Mouse (Mus musculus) spleen, postnatal 10 days (tissue): ENCODE measurements around the gene Snx9.

Source experiments
- DNase-seq, 2 experiments: peaks; one replicate each; pipeline ENCODE4 v3.0.0; 2021 to 2022; ENCODE audit warnings: low spot score in 2 of 2

Snx9 gene

GRCm38 (mm10) chr17:5926710-5927109 is 85.6 kb downstream of the Snx9 start:
- no peak for DNase-seq

DNA sequence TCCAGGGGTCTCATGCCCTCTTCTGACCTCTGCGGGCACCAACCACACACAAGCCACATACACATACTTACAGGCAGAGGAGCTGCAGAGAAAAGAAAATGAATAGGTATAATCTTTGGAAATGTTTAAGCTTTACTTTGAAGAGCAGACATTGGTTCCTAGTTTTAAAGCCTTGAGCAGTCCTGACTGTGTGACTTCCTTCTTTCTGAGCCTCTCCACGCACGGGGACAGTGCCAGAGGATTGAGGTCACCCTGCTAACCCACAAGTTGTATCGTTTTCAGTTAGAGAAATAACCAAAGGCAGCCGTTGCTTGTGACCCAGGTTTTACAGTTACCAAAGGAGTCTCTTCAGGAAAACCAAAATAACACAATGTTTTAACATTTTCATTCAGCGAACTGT is 87.9 kb downstream of the Snx9 start:
- DNase-seq = no peak

- DNase-seq = peak in 1 of 2 experiments; percentile 36
These were observed 91.0 kb downstream of the Snx9 start for GRCm38 (mm10) chr17:5932161-5932560.

- DNase-seq = peak; percentile 60 to 88
These were observed 93.6 kb downstream of the Snx9 start for GRCm38 (mm10) chr17:5934554-5935324.

GRCm38 (mm10) chr17:5935680-5936079 is 94.6 kb downstream of the Snx9 start:
- no peak for DNase-seq

GRCm38 (mm10) chr17:5936276-5936675 is 95.1 kb downstream of the Snx9 start:
- no peak for DNase-seq

GRCm38 (mm10) chr17:5937441-5937840 is 96.3 kb downstream of the Snx9 start:
- no peak for DNase-seq

DNA sequence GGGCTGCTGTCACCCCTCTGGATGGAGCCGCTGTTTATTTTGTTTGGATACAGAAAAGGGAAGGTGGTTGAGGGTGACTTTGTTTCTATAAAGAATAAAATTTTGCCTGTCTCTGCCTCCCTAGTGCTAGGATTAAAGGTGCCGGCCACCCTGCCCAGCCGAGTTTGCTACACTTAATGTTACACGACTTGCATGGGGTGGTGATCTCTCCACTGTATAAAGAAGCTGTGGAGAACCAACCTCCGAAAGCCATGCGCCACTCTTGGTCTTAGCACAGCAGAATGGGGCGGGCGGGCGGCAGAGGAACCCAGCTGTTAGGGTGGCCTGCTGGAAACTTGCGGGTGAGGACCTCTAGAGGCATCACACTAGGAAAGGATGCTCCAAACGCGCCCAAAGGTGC is 98.7 kb downstream of the Snx9 start:
- DNase-seq = no peak

DNA sequence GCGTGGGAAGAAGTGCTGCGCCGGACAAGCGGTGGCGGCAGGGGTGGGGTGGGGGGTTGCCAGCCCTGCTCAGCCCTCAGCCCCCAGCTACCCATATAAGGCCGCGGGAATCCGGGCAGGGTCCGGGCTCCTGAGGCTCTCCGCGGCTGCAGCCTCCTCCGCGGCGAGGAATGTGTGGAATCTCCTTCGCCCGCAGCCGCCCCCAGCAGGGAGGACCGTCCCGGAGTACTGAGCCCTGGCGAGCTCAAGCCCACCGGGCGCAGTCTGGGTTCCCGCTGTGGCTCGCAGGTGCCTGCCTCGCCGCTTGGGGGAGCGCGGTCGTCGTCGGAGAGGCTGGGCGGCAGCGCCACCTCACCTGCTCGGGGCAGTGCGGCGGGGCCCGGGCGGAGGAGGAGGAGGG is 99.7 kb downstream of the Snx9 start:
- DNase-seq = peak; percentile 48 to 83

DNA sequence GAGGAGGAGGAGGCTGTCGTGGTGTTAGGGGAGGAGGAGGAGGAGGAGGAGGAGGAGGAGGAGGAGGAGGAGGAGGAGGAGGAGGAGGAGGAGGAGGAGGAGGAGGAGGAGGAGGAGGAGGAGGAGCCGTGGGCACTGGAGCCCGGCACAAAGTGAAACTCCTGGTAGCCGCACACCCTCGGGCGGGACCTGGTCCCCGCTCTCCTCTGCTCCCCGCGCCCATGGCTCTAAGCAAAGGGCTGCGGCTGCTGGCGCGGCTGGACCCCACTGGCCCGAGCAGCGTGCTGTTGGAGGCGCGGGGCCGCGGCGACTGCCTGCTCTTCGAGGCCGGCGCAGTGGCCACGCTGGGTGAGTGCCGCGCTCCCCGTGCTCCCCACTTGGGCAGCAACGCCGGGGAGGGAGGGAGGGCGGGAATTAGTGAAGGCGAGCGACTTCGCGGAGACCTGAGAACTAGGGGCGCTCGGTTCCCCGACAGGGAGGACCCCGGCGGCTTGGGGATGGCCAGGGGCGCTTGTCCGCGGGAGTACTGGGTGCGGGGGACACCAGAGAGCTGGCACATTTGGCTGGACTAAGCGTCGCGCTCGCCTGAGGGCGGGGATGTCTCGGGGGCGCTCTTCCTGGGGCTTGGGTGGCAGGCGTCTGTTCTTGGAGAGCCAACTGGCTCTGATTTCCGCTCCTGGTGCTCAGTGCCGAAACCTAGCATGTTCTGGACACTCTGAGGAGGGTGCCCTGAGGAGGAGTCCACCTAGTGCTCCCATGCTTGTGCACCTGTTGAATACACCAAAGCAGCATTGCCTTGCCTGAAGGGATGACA is 100.3 kb downstream of the Snx9 start, which contains the start of gene Synj2:
Gene Synj2 (plus strand): TSS at position 51 of the 814 bp plus-strand sequence.
- DNase-seq = peak; percentile 17 to 43

- DNase-seq = no peak
These were observed 101.0 kb downstream of the Snx9 start for GRCm38 (mm10) chr17:5942156-5942555.

- no peak for DNase-seq
These were observed 101.9 kb downstream of the Snx9 start for GRCm38 (mm10) chr17:5943053-5943452.

GRCm38 (mm10) chr17:5947039-5947438 is 105.9 kb downstream of the Snx9 start:
- DNase-seq = no peak

- DNase-seq = no peak
These were observed 111.3 kb downstream of the Snx9 start for GRCm38 (mm10) chr17:5952455-5952854.

DNA sequence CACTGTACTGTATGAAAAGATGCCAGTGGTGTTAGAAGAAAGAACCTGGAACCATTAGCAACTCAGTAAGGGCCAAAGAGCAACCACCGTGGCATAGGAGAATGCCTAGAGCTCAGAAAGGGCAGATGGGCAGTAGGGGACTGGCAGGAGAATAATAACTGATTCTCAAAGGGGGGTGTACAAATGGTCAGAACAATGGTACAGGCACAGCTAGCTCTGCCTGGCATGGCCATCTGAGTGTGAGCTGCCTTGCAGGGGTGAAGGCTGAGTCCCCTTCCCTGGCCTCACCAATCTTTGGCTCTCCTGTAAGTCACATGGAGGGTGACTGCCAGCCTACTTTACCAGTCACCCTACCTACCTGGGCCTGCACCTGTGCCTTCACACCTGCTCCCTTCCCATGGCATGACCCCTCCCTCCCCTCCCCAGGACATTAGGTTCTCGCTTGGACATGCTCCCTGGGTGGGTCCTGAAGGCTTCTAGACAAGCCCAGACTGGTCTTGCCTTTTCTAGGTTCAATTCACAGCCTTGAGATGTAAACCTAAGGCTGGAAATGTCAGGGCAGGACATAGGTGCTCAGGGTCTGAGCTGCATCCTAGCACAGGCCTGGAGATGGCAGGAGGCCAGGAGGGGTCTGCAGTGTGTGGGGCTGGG is 115.3 kb downstream of the Snx9 start:
- DNase-seq = no peak

- no peak for DNase-seq
These were observed 116.0 kb downstream of the Snx9 start for GRCm38 (mm10) chr17:5957097-5957496.

DNA sequence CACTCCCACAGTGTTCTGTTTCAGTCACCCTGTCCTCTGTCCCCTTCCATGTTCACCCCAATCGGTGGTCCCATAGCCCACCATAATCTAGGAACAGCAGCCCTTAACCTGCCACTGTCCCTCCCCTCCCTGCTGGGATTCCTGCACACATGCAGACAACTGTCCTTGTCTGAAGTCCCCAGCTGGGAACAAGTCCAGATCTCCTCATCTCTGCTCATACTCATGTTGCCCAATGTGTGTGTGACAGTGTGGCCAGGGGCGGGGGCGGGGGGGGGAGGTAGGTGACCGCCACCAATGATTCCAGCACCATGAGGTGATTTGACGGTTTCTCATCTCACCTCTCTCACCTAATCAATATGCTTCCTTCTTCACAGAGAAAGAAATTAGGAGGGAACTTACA is 117.1 kb downstream of the Snx9 start:
- no peak for DNase-seq

GRCm38 (mm10) chr17:5958636-5959035 is 117.5 kb downstream of the Snx9 start:
- DNase-seq = no peak

DNA sequence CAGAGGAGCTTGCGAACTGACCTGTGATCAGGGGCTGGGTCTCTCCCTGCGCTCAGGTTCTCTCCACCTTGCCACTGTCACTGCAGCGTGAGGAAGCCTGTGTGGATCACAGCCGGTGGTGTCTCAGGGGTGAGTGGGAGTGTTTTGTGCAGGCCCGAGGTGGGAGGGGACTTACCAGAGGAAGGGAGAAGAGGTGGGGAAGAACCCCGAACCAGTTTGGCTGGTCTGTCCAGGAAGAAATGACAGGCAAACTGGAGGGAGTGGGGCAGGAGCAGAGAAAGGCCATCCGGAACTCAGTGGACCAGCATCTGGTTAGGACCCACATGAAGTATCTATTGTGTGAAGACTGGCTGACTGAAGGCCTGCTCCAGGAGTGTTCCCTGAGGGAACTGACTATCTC is 118.0 kb downstream of the Snx9 start:
- no peak for DNase-seq

- DNase-seq = no peak
These were observed 118.7 kb downstream of the Snx9 start for GRCm38 (mm10) chr17:5959802-5960201.

- no peak for DNase-seq
These were observed 122.6 kb downstream of the Snx9 start for GRCm38 (mm10) chr17:5963766-5964165.

GRCm38 (mm10) chr17:5965084-5965781 is 124.1 kb downstream of the Snx9 start:
- DNase-seq = no peak
